Mouse (Mus musculus) layer of hippocampus, postnatal 14 days (tissue): ENCODE measurements at regions not wholly inside any gene's neighbourhood (a gene's known extent, or its start where the extent isn't known, plus 50 kb on each side); places are given as distances from the start of the nearest gene placed in this dataset.

ENCODE experiments used
- DNase-seq, 2 experiments: peaks; one replicate each; pipeline ENCODE4 v3.0.0; 2021 to 2022; ENCODE audit warnings: low spot score in 2 of 2, mixed read lengths in 1 of 2

DNA sequence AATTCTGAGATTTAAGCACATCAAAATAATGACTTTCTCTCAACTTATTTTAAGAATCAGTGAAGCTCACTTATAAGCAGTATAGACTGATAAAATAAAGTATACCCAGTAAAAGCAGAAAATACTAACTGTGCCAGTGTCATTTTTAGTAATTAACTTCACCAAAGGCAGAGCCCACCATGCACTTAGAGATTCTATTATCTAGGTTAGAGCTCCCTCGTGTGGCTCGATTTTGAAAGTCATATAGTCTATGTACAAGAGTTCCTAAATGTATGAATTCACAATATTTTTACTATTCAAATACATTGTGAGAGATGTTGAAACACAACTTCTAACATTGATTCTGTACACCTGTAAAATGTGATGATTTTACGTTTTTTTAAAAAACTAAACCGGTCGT lies 589.3 kb downstream of the Kcnj3 start:
- peak in 1 of 2 experiments; percentile 52 for DNase-seq

DNA sequence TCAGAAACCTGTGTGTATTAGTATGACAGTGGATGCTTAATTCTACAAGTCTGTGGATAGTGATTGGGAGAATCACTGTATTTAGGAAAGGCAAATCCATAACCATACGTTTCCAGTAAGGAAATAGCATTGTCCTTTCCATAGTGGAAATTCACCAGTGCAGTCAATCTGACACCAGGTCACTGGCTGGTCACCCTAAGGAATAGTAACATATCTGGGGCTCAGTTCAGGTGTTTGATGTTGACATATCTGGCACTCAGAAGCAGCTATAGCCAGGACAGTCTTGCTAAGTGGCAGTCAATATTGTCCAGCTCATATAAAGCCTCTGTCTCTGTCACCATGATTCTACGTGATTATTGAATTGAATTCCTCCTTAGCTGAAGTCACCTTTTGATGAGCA lies 593.2 kb downstream of the Kcnj3 start:
- no peak for DNase-seq
